Mouse (Mus musculus): ENCODE data around the gene Inmt. TPM values are rescaled to one million over a fixed set of nuclear protein-coding genes. Genes with fewer than 3 reads are reported as not detected.

Gene Inmt
- total and polyA plus RNA-seq, 2 experiments from 2014 or later, result not detected

- no peak overlapping the region for H3K9ac ChIP-seq (replicated peaks; ENCODE audit: low read depth, low read length)
- no peak for TF ChIP-seq CTCF (IDR thresholded peaks at IDR 0.05; ENCODE audit: low read depth)
- TF ChIP-seq EP300 (IDR thresholded peaks at IDR 0.05; ENCODE audit: low read depth), result no peak
- ATAC-seq (ENCODE audit: insufficient read depth, low read depth), result no peak
- WGBS, result 73% methylated on average over 4 of the region's 4 CpGs
- no peak overlapping the region for H3K4me3 ChIP-seq (ENCODE audit: low read depth, low read length)
- H3K27me3 ChIP-seq (ENCODE audit: control insufficient read depth, insufficient read depth, low read length), result no peaks in the 10 kb centered on the region
- no peaks in the 10 kb centered on the region for H3K36me3 ChIP-seq (replicated peaks; ENCODE audit: control insufficient read depth, insufficient read depth, low read length)
- H3K4me1 ChIP-seq (ENCODE audit: control insufficient read depth, insufficient read depth), result peaks cover 26% of the 10 kb centered on the region
- no peaks in the 10 kb centered on the region for H3K9me3 ChIP-seq (replicated peaks; ENCODE audit: control insufficient read depth, low read length)
- DNase-seq (ENCODE audit: low spot score), result no peak
- peak overlapping the region; percentile 76 for H3K27ac ChIP-seq (ENCODE audit: low read depth)
- peak overlapping the region; percentile 41 for H3K4me2 ChIP-seq (ENCODE audit: low read depth, low read length)
Observed at GRCm38 (mm10) chr6:55131301-55131700, 43.5 kb downstream of the Inmt start.

- Histone ChIP-seq H3K27me3 (ENCODE audit: control insufficient read depth, insufficient read depth, low read length) (no peaks in the 10 kb centered on the region), H3K9me3 (replicated peaks; ENCODE audit: control insufficient read depth, low read length) (no peaks in the 10 kb centered on the region), H3K36me3 (replicated peaks; ENCODE audit: control insufficient read depth, insufficient read depth, low read length) (no peaks in the 10 kb centered on the region), H3K9ac (replicated peaks; ENCODE audit: low read depth, low read length) (no peak overlapping the region), H3K4me2 (ENCODE audit: low read depth, low read length) (peak overlapping the region; percentile 41; the same call in 1 of the 2 replicates), H3K4me3 (ENCODE audit: low read depth, low read length) (no peak overlapping the region), H3K4me1 (ENCODE audit: control insufficient read depth, insufficient read depth) (peaks cover 26% of the 10 kb centered on the region), H3K27ac (ENCODE audit: low read depth) (peak overlapping the region; percentile 76)
- ATAC-seq (ENCODE audit: insufficient read depth, low read depth), result 0 out of 2 replicates have a peak, but pooled peaks have one; percentile 18
- TF ChIP-seq CTCF (IDR thresholded peaks at IDR 0.05; ENCODE audit: low read depth) (no peak), EP300 (IDR thresholded peaks at IDR 0.05; ENCODE audit: low read depth) (no peak)
- peak; percentile 57 for DNase-seq (ENCODE audit: low spot score)
- 15% methylated on average over 6 of the region's 6 CpGs for WGBS
Observed at GRCm38 (mm10) chr6:55130631-55131030, 44.2 kb downstream of the Inmt start.

GRCm38 (mm10) chr6:55128391-55128790 is 46.5 kb downstream of the Inmt start:
- H3K9me3 ChIP-seq (replicated peaks; ENCODE audit: control insufficient read depth, low read length), result no peaks in the 10 kb centered on the region
- H3K9ac ChIP-seq (replicated peaks; ENCODE audit: low read depth, low read length), result no peak overlapping the region
- H3K4me1 ChIP-seq (ENCODE audit: control insufficient read depth, insufficient read depth), result peaks cover 24% of the 10 kb centered on the region
- no peak overlapping the region for H3K4me2 ChIP-seq (ENCODE audit: low read depth, low read length)
- DNase-seq (ENCODE audit: low spot score) (no peak), ATAC-seq (ENCODE audit: insufficient read depth, low read depth) (no peak)
- H3K36me3 ChIP-seq (replicated peaks; ENCODE audit: control insufficient read depth, insufficient read depth, low read length), result no peaks in the 10 kb centered on the region
- H3K27ac ChIP-seq (ENCODE audit: low read depth), result no peak overlapping the region
- TF ChIP-seq EP300 (IDR thresholded peaks at IDR 0.05; ENCODE audit: low read depth), result no peak
- no peak for TF ChIP-seq CTCF (IDR thresholded peaks at IDR 0.05; ENCODE audit: low read depth)
- H3K4me3 ChIP-seq (ENCODE audit: low read depth, low read length), result no peak overlapping the region
- H3K27me3 ChIP-seq (ENCODE audit: control insufficient read depth, insufficient read depth, low read length), result no peaks in the 10 kb centered on the region

- ATAC-seq (ENCODE audit: insufficient read depth, low read depth), result no peak
Observed at GRCm38 (mm10) chr6:55126576-55126975, 48.3 kb downstream of the Inmt start.

GRCm38 (mm10) chr6:55123056-55123455 is 51.8 kb downstream of the Inmt start:
- H3K4me1 ChIP-seq (ENCODE audit: control insufficient read depth, insufficient read depth), result 0 out of 2 replicates have a peak, but pooled peaks cover 2% of the 10 kb centered on the region
- TF ChIP-seq EP300 (IDR thresholded peaks at IDR 0.05; ENCODE audit: low read depth) (no peak), CTCF (IDR thresholded peaks at IDR 0.05; ENCODE audit: low read depth) (no peak)
- no peak overlapping the region for H3K27ac ChIP-seq (ENCODE audit: low read depth)
- no peak overlapping the region for H3K9ac ChIP-seq (replicated peaks; ENCODE audit: low read depth, low read length)
- H3K9me3 ChIP-seq (replicated peaks; ENCODE audit: control insufficient read depth, low read length), result no peaks in the 10 kb centered on the region
- WGBS, result 53% methylated on average over 4 of the region's 4 CpGs
- H3K36me3 ChIP-seq (replicated peaks; ENCODE audit: control insufficient read depth, insufficient read depth, low read length), result no peaks in the 10 kb centered on the region
- H3K4me2 ChIP-seq (ENCODE audit: low read depth, low read length), result no peak overlapping the region
- no peak for DNase-seq (ENCODE audit: low spot score)
- ATAC-seq (ENCODE audit: insufficient read depth, low read depth), result peak; percentile 27; the same call in 1 of the 2 replicates
- H3K4me3 ChIP-seq (ENCODE audit: low read depth, low read length), result no peak overlapping the region
- peaks cover 3% of the 10 kb centered on the region for H3K27me3 ChIP-seq (ENCODE audit: control insufficient read depth, insufficient read depth, low read length)

More at GRCm38 (mm10) chr6:55126576-55126975, 48.3 kb downstream of the Inmt start:
- WGBS, result 85% methylated on average over 5 of the region's 5 CpGs
- no peaks in the 10 kb centered on the region; the same call in 1 of the 2 replicates for H3K27me3 ChIP-seq (ENCODE audit: control insufficient read depth, insufficient read depth, low read length)
- TF ChIP-seq CTCF (IDR thresholded peaks at IDR 0.05; ENCODE audit: low read depth) (no peak), EP300 (IDR thresholded peaks at IDR 0.05; ENCODE audit: low read depth) (no peak)
- H3K9me3 ChIP-seq (replicated peaks; ENCODE audit: control insufficient read depth, low read length), result no peaks in the 10 kb centered on the region
- no peak overlapping the region for H3K4me2 ChIP-seq (ENCODE audit: low read depth, low read length)
- peaks cover 17% of the 10 kb centered on the region; the same call in 1 of the 2 replicates for H3K4me1 ChIP-seq (ENCODE audit: control insufficient read depth, insufficient read depth)
- DNase-seq (ENCODE audit: low spot score), result no peak
- H3K27ac ChIP-seq (ENCODE audit: low read depth), result no peak overlapping the region
- H3K9ac ChIP-seq (replicated peaks; ENCODE audit: low read depth, low read length), result no peak overlapping the region
- H3K4me3 ChIP-seq (ENCODE audit: low read depth, low read length), result no peak overlapping the region
- H3K36me3 ChIP-seq (replicated peaks; ENCODE audit: control insufficient read depth, insufficient read depth, low read length), result no peaks in the 10 kb centered on the region

Other genes with a start within 250 kb of the Inmt start
- 6.3 and 8.3 TPM in 2 replicates for gene Nod1, start 202.4 kb downstream of the Inmt start, total RNA-seq (2014; rRNA removed; ENCODE audit: low replicate concordance)
- gene Nod1, start 202.4 kb downstream of the Inmt start, polyA plus RNA-seq (2015; fragmentation: Nextera tagmentation; extraction: Ambion mirVana), result 4.2 and 5.1 TPM in 2 replicates
- gene Ggct, start 182.1 kb downstream of the Inmt start, total RNA-seq (2014; rRNA removed; ENCODE audit: low replicate concordance), result 0.08 and 0.11 TPM in 2 replicates
- gene Ggct, start 182.1 kb downstream of the Inmt start, polyA plus RNA-seq (2015; fragmentation: Nextera tagmentation; extraction: Ambion mirVana), result 6.4 and 7.0 TPM in 2 replicates
- 81.5 and 103 TPM in 2 replicates for gene Gars, start 137.0 kb downstream of the Inmt start, total RNA-seq (2014; rRNA removed; ENCODE audit: low replicate concordance)
- 98.7 and 105 TPM in 2 replicates for gene Gars, start 137.0 kb downstream of the Inmt start, polyA plus RNA-seq (2015; fragmentation: Nextera tagmentation; extraction: Ambion mirVana)
- gene Crhr2, start 42.0 kb downstream of the Inmt start, total RNA-seq (2014; rRNA removed; ENCODE audit: low replicate concordance), result 21.6 and 24.4 TPM in 2 replicates
- gene Crhr2, start 42.0 kb downstream of the Inmt start, polyA plus RNA-seq (2015; fragmentation: Nextera tagmentation; extraction: Ambion mirVana), result 10.8 and 11.9 TPM in 2 replicates
- gene Mindy4, start 28.3 kb upstream of the Inmt start, total RNA-seq (2014; rRNA removed; ENCODE audit: low replicate concordance), result 12.0 and 31.2 TPM in 2 replicates
- 3.3 and 3.9 TPM in 2 replicates for gene Mindy4, start 28.3 kb upstream of the Inmt start, polyA plus RNA-seq (2015; fragmentation: Nextera tagmentation; extraction: Ambion mirVana)
- 146 and 148 TPM in 2 replicates for gene Aqp1, start 161.4 kb upstream of the Inmt start, total RNA-seq (2014; rRNA removed; ENCODE audit: low replicate concordance)
- gene Aqp1, start 161.4 kb upstream of the Inmt start, polyA plus RNA-seq (2015; fragmentation: Nextera tagmentation; extraction: Ambion mirVana), result 56.4 and 58.0 TPM in 2 replicates
- gene Ghrhr, start 201.3 kb upstream of the Inmt start, total RNA-seq (2014; rRNA removed; ENCODE audit: low replicate concordance), result not detected in 2 replicates
- gene Ghrhr, start 201.3 kb upstream of the Inmt start, polyA plus RNA-seq (2015; fragmentation: Nextera tagmentation; extraction: Ambion mirVana), result not detected in 2 replicates

All from heart, postnatal 0 days (tissue).